Mouse (Mus musculus): ENCODE data around the gene Slc38a9. TPM values are rescaled to one million over a fixed set of nuclear protein-coding genes. Genes with fewer than 3 reads are reported as not detected.

Gene Slc38a9
- 25.8 and 30.8 TPM in 2 replicates for polyA plus RNA-seq (2015; fragmentation: Nextera tagmentation; extraction: Ambion mirVana)

- Histone ChIP-seq H3K4me2 (peak within 1 kb of the TSS; percentile 79), H3K9ac (peak within 1 kb of the TSS; percentile 75), H3K36me3 (replicated peaks) (no peaks in the 10 kb centered on the region), H3K4me3 (peak within 1 kb of the TSS; percentile 67), H3K27ac (peak within 1 kb of the TSS; percentile 84), H3K27me3 (replicated peaks) (no peaks in the 10 kb centered on the region), H3K4me1 (peaks cover 16% of the 10 kb centered on the region), H3K9me3 (no peaks in the 10 kb centered on the region)
- under 1% methylated on average over 33 of the region's 33 CpGs for WGBS
- peak; percentile 99 for ATAC-seq (replicated peaks)
Observed at GRCm38 (mm10) chr13:112660574-112661381, at the start of gene Slc38a9. Slc38a9 (plus strand) TSS chr13:112660751.

GRCm38 (mm10) chr13:112621592-112621991 is 39.0 kb upstream of the Slc38a9 start:
- ATAC-seq (replicated peaks) = no peak
- H3K4me2 ChIP-seq = no peak overlapping the region
- H3K4me1 ChIP-seq = no peaks in the 10 kb centered on the region
- H3K4me3 ChIP-seq = no peak overlapping the region
- no peaks in the 10 kb centered on the region for H3K27me3 ChIP-seq (replicated peaks)
- no peaks in the 10 kb centered on the region for H3K9me3 ChIP-seq
- H3K36me3 ChIP-seq (replicated peaks) = no peaks in the 10 kb centered on the region
- H3K9ac ChIP-seq = no peak overlapping the region
- 83% methylated on average over 3 of the region's 3 CpGs for WGBS
- no peak overlapping the region for H3K27ac ChIP-seq

- Histone ChIP-seq H3K9me3 (no peaks in the 10 kb centered on the region), H3K27me3 (replicated peaks) (no peaks in the 10 kb centered on the region), H3K27ac (no peak overlapping the region), H3K4me2 (no peak overlapping the region), H3K4me1 (no peaks in the 10 kb centered on the region), H3K4me3 (no peak overlapping the region), H3K36me3 (replicated peaks) (no peaks in the 10 kb centered on the region), H3K9ac (no peak overlapping the region)
- WGBS = 51% methylated on average over 7 of the region's 7 CpGs
- ATAC-seq (replicated peaks) = no peak
Observed at GRCm38 (mm10) chr13:112623656-112624055, 36.9 kb upstream of the Slc38a9 start.

GRCm38 (mm10) chr13:112624622-112625021 is 35.9 kb upstream of the Slc38a9 start:
- H3K9ac ChIP-seq = no peak overlapping the region
- no peak overlapping the region for H3K4me3 ChIP-seq
- no peaks in the 10 kb centered on the region for H3K27me3 ChIP-seq (replicated peaks)
- H3K27ac ChIP-seq = no peak overlapping the region
- no peaks in the 10 kb centered on the region for H3K36me3 ChIP-seq (replicated peaks)
- 82% methylated on average over 3 of the region's 3 CpGs for WGBS
- ATAC-seq (replicated peaks) = no peak
- no peaks in the 10 kb centered on the region for H3K9me3 ChIP-seq
- H3K4me2 ChIP-seq = no peak overlapping the region
- H3K4me1 ChIP-seq = no peaks in the 10 kb centered on the region

GRCm38 (mm10) chr13:112625566-112625965 is 35.0 kb upstream of the Slc38a9 start:
- Histone ChIP-seq H3K27ac (no peak overlapping the region), H3K9me3 (no peaks in the 10 kb centered on the region), H3K4me3 (no peak overlapping the region), H3K4me1 (no peaks in the 10 kb centered on the region), H3K36me3 (replicated peaks) (no peaks in the 10 kb centered on the region), H3K9ac (no peak overlapping the region), H3K27me3 (replicated peaks) (no peaks in the 10 kb centered on the region), H3K4me2 (no peak overlapping the region)
- no peak for ATAC-seq (replicated peaks)

GRCm38 (mm10) chr13:112635174-112635837 is 25.2 kb upstream of the Slc38a9 start:
- Histone ChIP-seq H3K27ac (no peak overlapping the region), H3K9ac (no peak overlapping the region), H3K4me2 (no peak overlapping the region), H3K4me1 (no peaks in the 10 kb centered on the region), H3K27me3 (replicated peaks) (no peaks in the 10 kb centered on the region), H3K4me3 (no peak overlapping the region), H3K9me3 (no peaks in the 10 kb centered on the region), H3K36me3 (replicated peaks) (no peaks in the 10 kb centered on the region)
- WGBS = 60% methylated on average over 7 of the region's 7 CpGs
- ATAC-seq (replicated peaks) = no peak

- Histone ChIP-seq H3K36me3 (replicated peaks) (no peaks in the 10 kb centered on the region), H3K27me3 (replicated peaks) (no peaks in the 10 kb centered on the region), H3K9me3 (no peaks in the 10 kb centered on the region), H3K4me1 (no peaks in the 10 kb centered on the region), H3K27ac (no peak overlapping the region), H3K9ac (no peak overlapping the region), H3K4me3 (no peak overlapping the region), H3K4me2 (no peak overlapping the region)
- no peak for ATAC-seq (replicated peaks)
- 43% methylated on average over 3 of the region's 3 CpGs for WGBS
Observed at GRCm38 (mm10) chr13:112636498-112636897, 24.1 kb upstream of the Slc38a9 start.

GRCm38 (mm10) chr13:112639111-112639510 is 21.4 kb upstream of the Slc38a9 start:
- Histone ChIP-seq H3K4me3 (no peak overlapping the region), H3K27me3 (replicated peaks) (no peaks in the 10 kb centered on the region), H3K27ac (no peak overlapping the region), H3K9ac (no peak overlapping the region), H3K4me1 (no peaks in the 10 kb centered on the region), H3K9me3 (no peaks in the 10 kb centered on the region), H3K36me3 (replicated peaks) (no peaks in the 10 kb centered on the region), H3K4me2 (no peak overlapping the region)
- WGBS = 70% methylated on average over 4 of the region's 4 CpGs
- ATAC-seq (replicated peaks) = no peak

- Histone ChIP-seq H3K4me2 (no peak overlapping the region), H3K4me3 (no peak overlapping the region), H3K36me3 (replicated peaks) (no peaks in the 10 kb centered on the region), H3K4me1 (no peaks in the 10 kb centered on the region), H3K27me3 (replicated peaks) (no peaks in the 10 kb centered on the region), H3K9me3 (no peaks in the 10 kb centered on the region), H3K27ac (no peak overlapping the region), H3K9ac (no peak overlapping the region)
- no peak for ATAC-seq (replicated peaks)
- 91% methylated on average over 3 of the region's 3 CpGs for WGBS
Observed at GRCm38 (mm10) chr13:112642897-112643296, 17.7 kb upstream of the Slc38a9 start.

- no peak overlapping the region for H3K9ac ChIP-seq
- no peak overlapping the region for H3K27ac ChIP-seq
- WGBS = 87% methylated on average over 3 of the region's 3 CpGs
- H3K4me1 ChIP-seq = no peaks in the 10 kb centered on the region
- H3K36me3 ChIP-seq (replicated peaks) = no peaks in the 10 kb centered on the region
- no peak for ATAC-seq (replicated peaks)
- no peak overlapping the region for H3K4me3 ChIP-seq
- no peak overlapping the region for H3K4me2 ChIP-seq
- no peaks in the 10 kb centered on the region for H3K27me3 ChIP-seq (replicated peaks)
- no peaks in the 10 kb centered on the region for H3K9me3 ChIP-seq
Observed at GRCm38 (mm10) chr13:112644996-112645395, 15.6 kb upstream of the Slc38a9 start.

GRCm38 (mm10) chr13:112645529-112646186 is 14.9 kb upstream of the Slc38a9 start:
- Histone ChIP-seq H3K4me3 (no peak overlapping the region), H3K27ac (no peak overlapping the region), H3K27me3 (replicated peaks) (no peaks in the 10 kb centered on the region), H3K9ac (no peak overlapping the region), H3K36me3 (replicated peaks) (no peaks in the 10 kb centered on the region), H3K4me2 (no peak overlapping the region), H3K9me3 (no peaks in the 10 kb centered on the region), H3K4me1 (no peaks in the 10 kb centered on the region)
- no peak for ATAC-seq (replicated peaks)
- WGBS = 83% methylated on average over 1 of the region's 1 CpGs

GRCm38 (mm10) chr13:112651183-112651582 is 9.4 kb upstream of the Slc38a9 start:
- Histone ChIP-seq H3K9ac (no peak overlapping the region), H3K4me3 (no peak overlapping the region), H3K4me2 (no peak overlapping the region), H3K27ac (no peak overlapping the region), H3K27me3 (replicated peaks) (no peaks in the 10 kb centered on the region), H3K9me3 (peaks cover 5% of the 10 kb centered on the region; the same call in 1 of the 2 replicates), H3K4me1 (no peaks in the 10 kb centered on the region), H3K36me3 (replicated peaks) (no peaks in the 10 kb centered on the region)
- 94% methylated on average over 3 of the region's 3 CpGs for WGBS
- ATAC-seq (replicated peaks) = no peak

Measured in midbrain, embryonic 15.5 days (tissue).